Comparison of ENCODE assay signal across 7 mouse cellular contexts in genomic region chr1:168356970-168357441, GRCm38 (mm10).
DNase-seq lines count a peak whose midpoint lies in the region; ATAC-seq and TF ChIP-seq lines count a peak whose summit lies in the region.

No protein-coding gene starts in this region.

- peak; percentile 69 for DNase-seq in ZHBTc4 (ENCODE audit: low read depth, low spot score)
- peak; percentile 80 for DNase-seq in embryo, embryonic 9.5 days (ENCODE audit: extremely low spot score)
- DNase-seq in kidney, adult 11 months = peak; percentile 61
- peak; percentile 39 for DNase-seq in liver, postnatal 0 days
- no peak for DNase-seq in ovary, postnatal 14 days (ENCODE audit: low spot score)
- DNase-seq in layer of hippocampus, postnatal 14 days (ENCODE audit: low spot score in 2 of 2) = no peak

- ATAC-seq in liver, postnatal 0 days = peak; percentile 80
- no peak for ATAC-seq in megakaryocyte, adult 5-6 weeks (ENCODE audit: poor library complexity, severe bottlenecking)

- 15% methylated on average over 14 of the region's 14 CpGs for WGBS in liver, postnatal 0 days (ENCODE audit: insufficient replicate concordance)

- TF ChIP-seq EP300 in liver, postnatal 0 days (IDR thresholded peaks at IDR 0.05; ENCODE audit: low read depth) = no peak

- 0 out of 2 replicates have a peak overlapping the region, but pooled peaks have one; percentile 16 for H3K27ac ChIP-seq in liver, postnatal 0 days (ENCODE audit: low read depth)

- no peaks in the 10 kb centered on the region for H3K27me3 ChIP-seq in liver, postnatal 0 days (ENCODE audit: insufficient read depth, low read length)

- H3K4me1 ChIP-seq in liver, postnatal 0 days (ENCODE audit: insufficient read depth) = no peaks in the 10 kb centered on the region

- H3K4me3 ChIP-seq in liver, postnatal 0 days (ENCODE audit: low read depth, low read length) = no peak overlapping the region; the same call in 1 of the 2 replicates

- H3K36me3 ChIP-seq in liver, postnatal 0 days (replicated peaks; ENCODE audit: insufficient read depth, low read length) = 0 out of 2 replicates have a peak, but pooled peaks cover 3% of the 10 kb centered on the region

- TF ChIP-seq CTCF in liver, postnatal 0 days (IDR thresholded peaks at IDR 0.05; ENCODE audit: low read depth) = no peak

- H3K9me3 ChIP-seq in liver, postnatal 0 days (ENCODE audit: low read length) = no peaks in the 10 kb centered on the region

- no peak overlapping the region for H3K9ac ChIP-seq in liver, postnatal 0 days (replicated peaks)

- peak overlapping the region; percentile 49 for H3K4me2 ChIP-seq in liver, postnatal 0 days (ENCODE audit: low read depth, low read length)

Comparison
In these comparisons a context has a peak if more than half of its experiments do, and no peak if none do; other contexts are left out.
1. DNase-seq: peak in ZHBTc4 (single experiment), embryo, embryonic 9.5 days (single experiment), kidney, adult 11 months (single experiment) and liver, postnatal 0 days (single experiment); none in ovary, postnatal 14 days (single experiment) and layer of hippocampus, postnatal 14 days (0 of 2).